Mouse (Mus musculus): ENCODE measurements around the gene Cela3b.
A peak's percentile ranks its signal among the peaks of the same experiment; 100 is the strongest.
"Not testable (repeated sequence)": the region's sequence is repeated elsewhere in the genome, so short reads cannot be mapped to it uniquely, and the experiment has no call there.

Cela3b gene

DNA sequence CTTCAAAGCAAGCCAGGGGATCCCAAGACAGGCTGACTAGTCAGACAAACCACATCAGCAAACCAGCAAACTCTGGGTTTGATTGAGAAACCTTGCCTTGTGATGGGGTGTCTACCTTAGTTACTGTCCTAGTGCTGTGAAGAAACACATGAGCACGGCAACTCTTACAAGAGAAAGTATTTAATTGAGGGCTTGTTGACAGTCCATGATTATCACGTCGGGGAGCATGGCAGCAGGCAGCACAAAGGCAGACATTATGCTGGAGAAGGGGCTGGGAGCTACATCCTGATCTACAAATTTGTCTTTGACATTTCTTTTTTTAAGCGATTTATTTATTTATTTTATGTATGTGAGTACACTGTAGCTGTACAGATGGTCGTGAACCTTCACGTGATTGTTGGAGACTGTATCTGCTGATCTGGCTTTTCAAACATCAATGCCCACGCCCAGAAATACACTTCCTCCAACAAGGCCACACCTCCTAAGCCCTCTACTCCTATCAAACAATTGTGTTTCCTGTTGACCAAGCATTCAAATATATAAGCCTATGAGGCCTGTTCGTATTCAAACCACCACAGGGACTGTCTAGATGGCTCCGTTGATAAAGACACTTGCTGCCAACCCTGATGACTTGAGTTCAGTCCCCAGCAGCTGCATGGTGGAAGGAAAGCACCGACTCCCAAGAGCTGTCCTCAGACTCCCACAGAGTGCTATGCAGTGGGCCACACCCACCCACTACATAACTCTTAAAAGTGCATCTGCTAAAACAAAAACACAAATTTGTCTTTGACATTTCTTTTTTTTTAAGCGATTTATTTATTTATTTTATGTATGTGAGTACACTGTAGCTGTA lies 12.4 kb downstream of the Cela3b start:
- DNase-seq (ENCODE audit: low read depth, low spot score): no peak

DNA sequence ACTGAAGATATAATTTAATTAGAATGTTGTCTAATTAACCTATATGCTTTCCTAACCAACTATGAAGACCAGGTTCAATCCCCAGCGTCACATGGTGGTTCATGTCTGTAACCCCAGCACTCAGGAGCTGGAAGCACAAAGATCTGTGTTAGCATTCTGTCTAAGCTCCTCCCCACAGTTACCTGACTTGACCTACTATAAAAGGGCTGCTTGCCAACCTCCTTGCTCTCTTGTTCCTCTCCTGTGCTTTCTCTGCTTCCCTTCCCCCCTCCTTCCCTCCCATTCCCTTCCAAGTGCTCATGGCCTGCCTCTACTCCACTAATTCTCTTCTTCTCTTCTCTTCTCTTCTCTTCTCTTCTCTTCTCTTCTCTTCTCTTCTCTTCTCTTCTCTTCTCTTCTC lies 15.4 kb downstream of the Cela3b start:
- no peak for DNase-seq (ENCODE audit: low read depth, low spot score)

DNA sequence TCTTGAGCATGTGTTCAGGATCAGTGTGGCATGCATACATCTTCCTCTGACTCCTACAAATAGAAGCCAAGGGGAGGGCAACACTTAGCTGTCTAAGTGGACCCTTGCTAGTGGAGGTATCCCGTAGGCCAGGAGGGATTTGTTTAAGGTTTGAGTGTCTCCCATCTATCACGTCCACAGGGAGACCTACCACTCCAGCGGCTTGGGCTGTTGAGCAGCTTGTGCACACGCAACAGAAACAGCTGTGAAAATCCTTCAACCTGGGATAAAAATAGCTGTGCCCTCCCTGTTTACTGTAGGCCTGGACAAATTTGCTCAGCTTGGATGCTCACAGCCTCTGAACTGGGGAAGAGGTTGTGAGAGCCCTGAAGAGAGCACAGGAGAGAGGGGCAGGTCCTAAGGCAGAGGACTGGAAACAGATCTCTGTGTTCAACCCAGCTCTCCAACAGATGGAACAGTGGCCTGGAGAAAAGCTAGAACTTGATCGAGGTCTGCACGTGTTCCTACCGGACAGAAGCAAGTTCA lies 18.1 kb downstream of the Cela3b start:
- DNase-seq (ENCODE audit: low read depth, low spot score): not testable (repeated sequence)

DNA sequence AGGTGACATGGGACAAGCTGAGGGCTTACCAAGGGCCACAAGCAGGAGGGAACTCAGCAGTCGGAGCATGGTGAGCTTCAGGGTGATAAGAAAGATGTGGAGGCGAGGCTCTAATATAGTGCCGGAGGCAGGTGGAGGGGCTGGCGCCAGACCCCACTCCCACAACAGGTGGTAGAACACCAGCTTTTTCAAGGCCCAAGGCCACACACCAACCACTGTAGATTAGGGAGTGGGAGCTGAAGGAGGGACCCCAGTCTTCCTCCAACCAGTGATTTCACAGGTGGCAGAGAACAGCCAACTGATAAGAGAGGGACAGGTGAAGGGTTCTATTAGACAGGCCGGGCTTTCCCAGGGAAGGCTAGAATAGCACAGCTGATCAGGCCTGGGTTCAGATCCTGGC lies 20.6 kb downstream of the Cela3b start, which contains the start of gene Cela3a:
Gene Cela3a, minus strand, starts transcription at position 101 of the 400 bp plus-strand sequence.
- no peak for DNase-seq (ENCODE audit: low read depth, low spot score)

DNA sequence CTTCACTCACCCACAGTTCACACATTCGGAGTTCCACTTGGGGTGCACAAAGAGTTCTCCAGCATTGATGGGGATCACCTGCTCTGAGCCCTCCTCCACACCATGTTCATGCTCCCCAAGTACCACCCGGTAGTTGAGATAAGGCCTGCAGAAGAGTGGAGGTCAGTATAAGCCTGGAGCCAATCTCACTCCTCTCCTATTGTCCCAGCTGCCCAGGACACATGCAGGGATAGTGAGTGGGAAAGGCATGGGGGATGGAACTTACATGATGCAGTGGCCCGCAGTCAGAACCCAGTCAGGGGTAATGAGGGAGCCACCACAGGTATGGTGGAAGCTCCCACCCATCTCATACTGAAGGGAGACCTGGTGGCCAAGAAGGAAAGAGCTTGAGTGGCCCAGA lies 24.8 kb downstream of the Cela3b start:
- no peak for DNase-seq (ENCODE audit: low read depth, low spot score)

DNA sequence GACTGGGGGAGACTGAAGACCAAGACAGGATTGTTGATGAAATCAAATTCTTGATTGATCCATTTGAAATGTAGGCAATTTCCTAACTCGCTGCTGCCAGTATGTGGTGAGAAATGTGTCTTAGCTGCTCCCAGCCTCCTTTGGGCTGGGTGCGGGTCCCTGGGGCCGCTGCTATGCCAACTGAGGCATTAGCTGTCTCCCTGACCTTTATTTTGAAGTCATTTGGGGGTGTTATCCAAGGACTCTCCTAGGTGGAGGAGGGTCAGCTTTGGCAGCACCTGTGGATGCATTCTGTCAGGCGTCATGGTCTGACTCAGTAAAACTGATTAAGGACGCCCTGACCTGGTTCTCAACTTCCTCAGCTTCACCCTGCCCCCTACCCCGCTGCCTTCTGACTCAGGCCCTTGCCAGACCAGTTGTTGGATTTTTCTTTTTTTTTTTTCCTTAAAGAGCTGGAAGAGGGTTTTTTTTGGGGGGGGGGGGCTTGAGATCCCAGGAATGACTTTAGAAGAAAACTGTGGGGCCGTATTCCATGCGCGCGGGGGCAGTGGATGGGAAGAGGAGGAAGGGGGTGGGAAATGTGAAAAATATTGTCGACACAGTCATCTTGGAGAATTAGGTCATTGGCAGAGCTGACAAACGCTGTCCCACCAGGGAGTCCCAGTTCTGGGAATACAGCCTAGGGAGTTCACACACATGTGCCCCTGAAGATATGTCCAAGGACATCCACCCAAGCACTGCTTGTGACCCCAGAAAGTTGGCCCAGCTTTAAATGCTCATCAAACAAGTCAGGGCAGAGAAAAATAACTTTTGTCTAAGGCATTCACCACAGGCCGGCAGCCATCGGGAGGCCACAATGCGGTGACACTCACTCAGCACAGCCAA lies 33.5 kb downstream of the Cela3b start:
- no peak for DNase-seq (ENCODE audit: low read depth, low spot score)

DNA sequence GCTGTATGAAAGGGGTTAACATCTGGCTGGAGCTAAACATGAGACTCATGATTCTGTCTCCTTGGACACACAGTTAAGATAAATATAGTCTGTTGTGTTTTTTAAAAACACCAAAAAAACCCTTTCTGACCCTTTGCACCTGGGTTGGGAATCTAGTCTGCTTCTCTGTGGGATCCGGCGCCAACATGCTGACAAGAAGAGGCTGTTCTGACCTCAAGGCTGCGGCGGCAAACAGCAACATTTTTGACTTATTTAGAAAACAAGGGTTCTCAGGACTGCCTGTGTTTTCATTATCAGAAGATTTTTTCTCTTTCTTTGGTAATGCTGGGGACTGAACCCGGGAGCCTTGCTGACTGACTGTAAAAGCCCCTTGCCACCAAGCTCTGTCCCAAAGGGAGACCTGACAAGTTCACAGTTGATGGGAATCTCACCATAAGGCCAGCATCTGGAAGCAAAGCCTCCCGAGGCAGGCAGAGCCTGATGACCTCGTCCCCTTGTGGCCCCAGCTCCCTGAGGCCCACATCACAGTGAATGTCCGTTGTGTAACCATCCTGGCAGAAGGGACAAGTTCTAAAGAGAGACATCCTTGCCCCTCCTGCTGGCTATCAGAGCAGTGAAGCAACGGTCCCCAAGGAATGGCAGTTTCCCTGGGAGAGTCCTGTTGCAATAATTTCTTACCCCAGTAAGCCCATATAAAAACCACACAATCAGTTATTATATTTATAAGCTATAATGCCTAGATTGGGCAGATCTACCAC lies 36.8 kb downstream of the Cela3b start:
- DNase-seq (ENCODE audit: low read depth, low spot score): no peak

DNA sequence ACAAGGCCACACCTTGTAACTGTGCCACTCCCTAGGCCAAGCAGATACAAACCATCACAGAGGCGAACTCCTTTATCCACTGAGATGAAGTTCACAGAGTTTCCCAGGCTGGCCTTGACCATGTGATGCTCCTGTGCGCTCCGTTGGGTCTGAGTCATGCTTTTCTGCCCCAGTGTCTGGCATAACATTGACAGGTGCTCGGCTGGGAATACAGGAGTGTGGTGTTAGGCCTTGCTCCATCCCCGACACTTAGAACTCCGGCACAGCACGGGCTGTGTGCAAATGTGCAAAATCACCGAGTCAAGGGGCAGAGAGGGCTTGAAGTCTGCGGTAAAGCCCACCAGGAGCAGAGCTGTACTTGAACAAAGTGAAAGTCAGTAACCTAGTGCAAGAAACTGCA lies 37.5 kb downstream of the Cela3b start:
- no peak for DNase-seq (ENCODE audit: low read depth, low spot score)

DNA sequence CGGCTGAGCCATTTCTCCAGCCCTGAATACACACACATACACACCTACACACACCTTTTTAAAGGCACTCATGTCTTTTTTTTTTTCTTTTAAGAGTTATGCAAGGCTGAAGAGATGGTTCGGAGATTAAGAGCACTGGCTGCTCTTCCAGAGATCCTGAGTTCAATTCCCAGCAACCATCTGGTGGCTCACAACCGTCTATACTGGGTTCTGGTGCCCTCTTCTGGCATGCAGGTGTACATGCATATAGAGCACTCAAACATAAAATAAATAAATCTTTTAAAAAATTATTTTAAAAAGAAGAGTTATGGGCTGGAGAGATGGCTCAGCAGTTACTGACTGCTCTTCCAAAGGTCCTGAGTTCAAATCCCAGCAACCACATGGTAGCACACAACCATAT lies 39.1 kb downstream of the Cela3b start:
- DNase-seq (ENCODE audit: low read depth, low spot score): no peak

DNA sequence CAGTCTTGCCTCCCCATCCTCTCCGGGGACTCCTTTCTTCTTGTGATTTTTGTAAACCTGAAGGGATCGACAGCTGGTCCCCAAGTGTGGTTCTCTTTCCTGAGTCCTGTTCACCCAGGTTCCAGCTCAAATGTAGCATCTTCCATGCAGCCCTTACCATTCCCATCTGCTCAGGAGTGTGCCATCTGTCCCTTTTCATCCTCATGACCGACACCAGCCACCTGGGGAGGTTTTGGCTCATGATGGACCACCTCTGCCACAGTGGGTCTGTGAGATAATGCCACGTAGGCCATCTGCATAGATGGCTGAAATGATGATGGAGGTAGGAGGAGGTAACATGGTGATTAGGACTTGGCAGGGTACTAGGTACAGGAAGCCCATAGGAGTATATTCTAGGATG lies 40.1 kb downstream of the Cela3b start:
- DNase-seq (ENCODE audit: low read depth, low spot score): no peak

DNA sequence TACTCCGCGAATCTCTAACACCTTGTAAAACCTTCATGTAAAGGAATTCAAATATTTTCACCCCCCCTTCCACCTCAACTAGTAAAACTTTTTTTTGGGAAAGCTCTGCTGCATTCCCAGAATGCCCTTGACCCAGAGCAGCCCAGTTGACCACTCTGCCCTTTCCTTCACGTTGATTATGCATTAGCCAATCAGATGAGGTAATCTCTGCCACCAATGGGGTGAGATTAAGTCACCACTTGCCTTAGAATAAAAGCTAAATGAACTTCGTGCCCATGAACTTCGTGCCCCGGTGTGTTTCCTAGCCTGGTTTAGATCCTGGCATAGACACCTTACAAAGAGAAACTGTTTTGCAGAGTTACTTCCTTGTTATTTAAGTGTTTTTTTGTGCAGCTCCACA lies 41.4 kb downstream of the Cela3b start:
- DNase-seq (ENCODE audit: low read depth, low spot score): no peak

DNA sequence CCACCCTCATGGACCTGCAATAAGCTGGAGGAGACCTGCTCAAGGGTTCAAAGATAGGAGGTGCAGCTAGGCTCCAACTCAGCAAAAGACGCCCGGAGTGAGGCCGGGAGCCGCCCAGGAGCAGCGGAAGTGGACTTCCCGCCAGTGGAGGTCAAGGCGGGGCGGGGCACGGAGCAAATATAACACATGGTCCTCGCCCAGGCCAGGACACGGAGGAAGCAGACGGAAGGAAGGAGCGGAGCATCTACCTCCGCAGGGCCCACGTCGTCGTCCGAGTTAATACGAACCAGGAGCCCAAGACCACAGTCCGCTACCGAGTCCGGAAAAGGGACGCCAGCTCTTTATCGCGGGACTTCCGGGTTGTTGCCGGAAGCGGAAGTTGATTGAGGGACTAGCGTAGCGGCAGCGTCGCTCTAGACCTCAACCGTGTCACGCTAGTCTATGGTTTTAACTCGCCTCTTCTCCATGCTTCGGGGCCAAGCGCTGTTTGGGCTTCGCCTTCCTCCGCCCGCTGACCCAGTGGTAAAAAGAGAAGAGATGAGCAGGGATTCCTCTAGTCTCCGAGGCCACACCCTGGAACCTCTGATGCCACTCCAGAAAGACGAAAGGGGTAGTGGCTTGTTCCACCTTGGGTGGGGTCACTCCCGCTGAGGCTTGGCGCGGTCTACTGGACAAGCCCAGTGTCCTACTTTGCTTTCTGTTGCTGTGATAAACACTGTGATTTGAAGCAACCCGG lies 42.1 kb downstream of the Cela3b start:
- DNase-seq (ENCODE audit: low read depth, low spot score): peak; percentile 88

DNA sequence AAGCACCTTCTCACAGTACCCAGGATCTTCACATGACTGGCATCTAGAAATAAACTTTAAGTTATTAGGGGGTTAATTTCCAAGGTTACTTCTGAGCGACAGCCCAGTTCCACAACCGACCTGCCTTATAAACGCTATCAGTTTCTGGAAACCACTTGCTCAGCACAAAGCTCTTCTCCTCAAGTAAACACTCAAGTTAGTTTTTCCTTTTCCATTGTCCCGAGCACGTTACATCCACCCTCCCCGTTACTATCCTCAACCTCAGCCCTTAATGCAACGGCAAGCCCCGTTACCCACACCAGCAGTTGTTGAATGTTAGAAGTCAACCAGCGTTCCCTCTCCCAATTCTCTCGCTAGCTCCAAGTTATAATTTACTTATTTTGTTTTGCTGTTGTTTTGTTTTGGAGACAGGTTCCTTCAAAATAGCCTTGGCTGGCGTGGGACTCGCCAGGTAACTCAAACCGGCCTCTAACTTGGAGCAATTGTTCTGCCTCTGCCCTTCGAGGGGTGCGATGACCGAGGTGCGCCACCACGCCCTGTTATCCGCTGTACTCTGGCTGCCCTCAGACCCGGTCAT lies 42.8 kb downstream of the Cela3b start:
- DNase-seq (ENCODE audit: low read depth, low spot score): no peak

DNA sequence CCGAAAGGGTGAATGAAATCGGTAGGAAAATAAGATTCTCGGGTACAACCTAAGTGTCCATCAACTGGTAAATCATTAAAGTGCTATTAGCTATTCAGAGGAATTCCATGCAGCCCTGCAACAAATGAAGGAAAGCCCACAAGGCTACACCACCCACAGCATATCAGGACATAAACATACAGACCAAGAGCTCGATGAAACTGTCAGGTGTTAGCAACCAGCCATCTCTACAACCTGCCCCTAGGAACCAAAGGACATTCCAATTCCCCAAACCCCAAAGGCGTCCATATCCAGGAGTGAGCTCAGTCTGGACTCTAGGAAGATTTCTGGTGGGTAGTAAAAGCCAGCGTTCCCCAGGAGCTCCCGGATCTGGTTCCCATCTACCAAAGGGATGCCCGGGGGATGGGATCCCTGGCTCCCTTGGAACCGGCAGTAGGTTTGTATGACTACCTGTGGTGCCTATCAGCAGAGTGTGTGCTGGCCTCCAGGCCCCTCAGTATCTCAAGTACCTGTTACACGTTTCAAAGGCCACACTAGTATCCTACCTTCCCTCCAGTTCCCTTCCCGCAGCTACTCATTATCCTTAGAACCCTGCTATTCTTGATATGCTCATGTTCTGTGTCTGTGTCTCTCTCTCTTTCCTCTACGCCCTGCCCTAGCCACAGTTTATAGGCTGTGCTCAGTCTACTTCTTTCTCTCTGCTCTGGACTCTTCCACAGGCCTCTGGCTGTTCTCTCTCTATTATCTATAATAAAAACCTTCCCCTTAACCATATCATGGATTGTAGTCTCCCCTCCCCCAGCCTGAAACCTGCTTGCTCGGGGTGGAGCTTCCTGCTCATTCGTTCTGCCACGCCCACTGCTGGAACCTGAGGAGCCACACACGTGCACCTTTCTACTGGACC lies 49.4 kb downstream of the Cela3b start:
- no peak for DNase-seq (ENCODE audit: low read depth, low spot score)

DNA sequence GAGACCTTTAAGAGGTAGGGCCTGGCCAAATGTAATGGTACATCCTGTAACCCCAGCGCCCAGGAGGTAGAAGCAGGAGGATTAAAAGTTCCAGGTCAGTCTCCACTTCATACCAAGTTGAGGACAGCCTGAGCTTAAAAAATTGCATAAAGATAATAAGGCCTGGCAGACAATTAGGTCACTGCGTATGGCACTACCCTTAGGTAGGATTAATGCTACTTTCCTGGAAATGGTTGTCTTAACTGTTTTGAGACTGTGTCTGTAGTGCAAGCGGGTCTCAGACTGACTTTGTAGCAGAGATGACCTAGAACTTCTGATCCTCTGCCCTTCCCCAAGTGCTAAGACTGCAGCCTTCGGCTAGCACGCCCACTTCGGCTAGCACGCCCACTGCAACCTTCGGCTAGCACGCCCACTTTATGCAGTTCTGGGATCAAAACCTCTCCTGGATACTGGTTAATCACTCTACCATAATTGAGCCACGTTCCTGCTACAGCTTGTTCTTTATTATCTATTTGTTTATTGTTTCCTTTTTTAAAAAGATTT lies 50.6 kb downstream of the Cela3b start:
- no peak for DNase-seq (ENCODE audit: low read depth, low spot score)

DNA sequence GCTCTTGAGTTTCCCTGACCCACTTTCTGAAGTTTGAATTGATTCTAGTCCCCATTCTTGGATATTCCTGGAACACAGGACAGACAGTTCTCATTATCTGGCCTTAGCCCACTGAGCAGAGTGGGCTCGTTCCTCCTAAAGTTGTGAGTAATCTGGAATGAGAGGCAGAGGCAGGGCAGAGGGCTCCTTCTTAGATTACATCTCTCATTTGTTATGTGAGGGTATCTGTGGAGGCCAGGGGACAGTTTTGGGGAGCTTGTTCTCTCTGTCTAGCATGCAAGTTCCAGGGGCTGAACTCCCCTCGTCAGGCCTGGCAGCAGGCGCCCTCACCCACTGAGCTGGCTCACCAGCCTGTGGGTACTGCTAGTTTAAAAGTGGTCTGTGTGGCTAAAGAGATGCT lies 51.3 kb downstream of the Cela3b start:
- DNase-seq (ENCODE audit: low read depth, low spot score): no peak

DNA sequence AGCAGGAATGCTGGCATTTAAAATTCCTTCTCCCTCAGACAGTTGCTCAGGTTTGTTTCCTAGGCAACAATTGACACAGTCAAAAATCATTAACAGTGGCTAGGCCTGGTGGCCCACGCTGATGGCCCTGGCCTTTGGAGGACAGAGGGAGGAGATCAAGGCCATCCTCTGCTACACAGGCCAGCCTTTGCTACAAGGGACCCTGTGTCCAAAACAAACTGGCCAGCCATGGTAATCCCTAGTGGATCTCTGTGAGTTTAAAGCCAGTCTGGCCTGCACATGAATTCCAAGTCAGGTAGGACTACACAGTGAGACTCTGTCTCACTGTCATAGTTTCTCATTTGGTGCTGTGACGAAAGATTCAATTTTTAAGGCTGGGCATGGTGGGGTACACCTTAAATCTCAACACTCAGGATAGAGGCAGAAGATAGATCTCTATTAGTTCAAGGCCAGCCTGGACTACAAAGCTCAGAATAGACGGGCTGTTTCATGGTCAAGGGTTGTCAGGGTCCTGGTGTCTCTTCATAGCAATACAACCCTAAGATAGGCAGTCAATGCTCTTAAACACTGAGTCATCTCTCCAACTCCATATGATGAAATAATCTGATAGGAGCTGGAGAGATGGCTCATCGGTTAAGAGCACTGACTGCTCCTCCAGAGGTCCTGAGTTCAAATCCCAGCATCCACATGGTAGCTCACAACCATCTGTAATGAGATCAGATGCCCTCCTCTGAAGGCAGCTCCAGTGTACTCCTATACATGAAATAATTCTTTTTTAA lies 52.6 kb downstream of the Cela3b start:
- DNase-seq (ENCODE audit: low read depth, low spot score): no peak

DNA sequence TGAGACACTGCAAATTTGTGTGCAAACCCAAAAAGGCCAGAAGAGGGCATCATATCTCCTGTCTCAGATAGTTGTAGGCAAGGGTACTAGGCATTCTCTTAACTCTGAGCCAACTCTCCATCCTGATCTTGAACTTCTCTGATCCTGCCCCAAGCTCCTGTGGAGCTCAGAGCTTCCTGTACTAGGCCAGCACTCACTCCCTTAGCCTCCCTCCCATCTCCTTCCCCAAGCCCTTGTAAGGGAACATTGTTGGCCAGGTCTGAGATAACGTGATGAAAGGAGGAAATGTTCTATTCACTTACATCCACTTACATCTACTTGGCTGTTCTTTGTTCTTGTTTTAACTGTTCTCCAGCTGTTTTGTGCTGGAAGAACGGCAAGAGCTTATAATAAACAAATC lies 53.6 kb downstream of the Cela3b start:
- no peak for DNase-seq (ENCODE audit: low read depth, low spot score)
